Mouse (Mus musculus) CH12F3 (cell line): ENCODE data around the gene Gm20388.

Experiments used
- in situ Hi-C: fragments of 300-500 bp; cut with MboI; formaldehyde crosslinking; loops from 2 replicates; pipeline ENCODE4 v1.14.3; 2020; ENCODE audit warnings: low sequenced_read_pairs

The Gm20388 gene

DNA sequence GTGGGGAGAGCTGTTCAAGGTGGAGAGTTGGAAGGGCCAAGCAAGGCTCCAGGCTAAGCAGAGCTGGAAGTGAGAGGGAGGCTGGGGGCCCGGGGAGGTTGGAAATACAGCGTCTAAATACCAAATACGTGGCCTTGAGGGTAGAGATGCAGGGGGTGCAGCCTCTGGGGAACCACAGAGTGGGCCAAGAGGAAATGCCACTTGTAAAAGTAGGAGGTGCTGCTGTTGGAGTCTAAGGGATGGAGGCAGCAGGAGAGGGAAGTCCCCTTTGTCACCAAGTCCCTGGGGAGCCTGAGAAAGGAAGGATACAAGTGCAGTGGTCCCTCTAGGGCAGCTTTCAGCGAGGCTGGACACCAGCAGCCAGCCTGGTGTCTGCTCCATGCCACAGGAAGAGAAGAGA, 615.9 kb downstream of the Gm20388 start:
- in situ Hi-C loops = no loop called here

DNA sequence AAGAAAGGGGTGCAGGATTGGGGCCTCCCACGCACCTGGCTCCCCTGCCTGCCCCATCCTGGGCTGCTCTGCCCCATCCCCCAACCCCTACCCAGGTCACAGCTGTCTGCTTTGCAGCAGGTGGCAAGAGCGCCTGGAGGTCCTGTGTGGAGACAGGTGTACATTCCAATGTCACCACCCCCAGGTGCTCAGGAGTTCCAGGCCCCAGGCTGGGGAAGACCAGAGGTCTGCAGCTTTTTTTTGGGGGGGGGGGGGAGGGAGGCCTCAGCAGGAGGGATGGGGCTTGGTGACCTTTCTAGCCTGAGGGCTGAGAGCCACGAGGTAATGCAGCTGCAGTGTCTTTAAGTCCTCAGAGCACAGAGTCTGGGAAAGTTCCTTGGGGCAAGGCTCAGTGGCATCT, 617.7 kb downstream of the Gm20388 start:
- in situ Hi-C loops = no loop called here

DNA sequence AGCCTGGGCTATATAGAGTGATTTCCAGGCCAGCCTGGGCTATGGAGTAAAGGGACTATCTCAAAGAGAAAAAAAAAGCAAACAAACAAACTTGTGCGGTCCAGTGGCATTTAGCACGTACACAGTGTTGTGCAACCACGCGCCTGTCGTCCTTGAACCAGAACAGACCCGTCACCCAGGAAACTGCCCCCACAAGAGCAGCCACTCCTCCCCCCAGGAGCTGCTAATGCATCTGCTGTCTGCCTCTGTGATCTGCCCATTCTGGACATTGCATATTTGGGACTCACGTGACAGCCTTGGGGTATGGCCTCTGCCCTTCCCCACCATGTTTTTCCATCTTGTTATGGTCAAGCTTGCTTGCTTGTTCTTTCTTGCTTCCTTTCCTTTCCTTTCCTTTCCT, 618.6 kb downstream of the Gm20388 start:
- in situ Hi-C loops = no loop called here

DNA sequence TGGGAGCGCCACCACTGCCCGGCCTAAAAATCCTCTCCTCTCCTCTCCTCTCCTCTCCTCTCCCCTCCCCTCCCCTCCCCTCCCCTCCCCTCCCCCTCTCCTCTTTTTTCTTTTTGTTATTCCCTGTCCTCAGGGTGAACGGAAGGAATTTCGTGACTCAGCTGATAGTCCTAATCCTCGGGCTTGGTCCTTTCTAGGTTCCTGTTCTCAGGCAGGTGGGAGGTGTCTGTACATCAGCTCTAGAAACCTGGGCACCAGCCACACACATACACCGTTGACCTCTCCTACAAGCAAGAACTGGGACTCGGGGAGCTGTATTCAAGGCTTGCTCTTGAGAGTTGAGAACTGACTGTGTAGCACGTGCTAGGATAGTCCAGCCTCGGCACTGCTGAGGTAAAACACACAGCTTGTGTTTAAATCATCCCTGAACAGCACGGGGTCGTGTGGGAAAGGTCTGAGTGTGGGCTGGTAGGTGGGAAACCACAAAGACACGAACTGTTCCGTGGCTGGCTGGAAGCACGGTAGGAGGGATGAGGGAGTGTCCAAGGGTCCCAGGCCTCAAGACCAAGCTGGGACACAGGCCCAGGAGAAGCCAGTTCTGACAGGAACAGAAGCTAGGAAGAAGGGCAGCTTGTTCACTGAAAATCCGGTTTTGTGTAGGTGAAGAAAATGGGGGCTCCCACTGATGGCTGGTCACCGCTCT, 620.5 kb downstream of the Gm20388 start:
- in situ Hi-C loops = no loop called here

DNA sequence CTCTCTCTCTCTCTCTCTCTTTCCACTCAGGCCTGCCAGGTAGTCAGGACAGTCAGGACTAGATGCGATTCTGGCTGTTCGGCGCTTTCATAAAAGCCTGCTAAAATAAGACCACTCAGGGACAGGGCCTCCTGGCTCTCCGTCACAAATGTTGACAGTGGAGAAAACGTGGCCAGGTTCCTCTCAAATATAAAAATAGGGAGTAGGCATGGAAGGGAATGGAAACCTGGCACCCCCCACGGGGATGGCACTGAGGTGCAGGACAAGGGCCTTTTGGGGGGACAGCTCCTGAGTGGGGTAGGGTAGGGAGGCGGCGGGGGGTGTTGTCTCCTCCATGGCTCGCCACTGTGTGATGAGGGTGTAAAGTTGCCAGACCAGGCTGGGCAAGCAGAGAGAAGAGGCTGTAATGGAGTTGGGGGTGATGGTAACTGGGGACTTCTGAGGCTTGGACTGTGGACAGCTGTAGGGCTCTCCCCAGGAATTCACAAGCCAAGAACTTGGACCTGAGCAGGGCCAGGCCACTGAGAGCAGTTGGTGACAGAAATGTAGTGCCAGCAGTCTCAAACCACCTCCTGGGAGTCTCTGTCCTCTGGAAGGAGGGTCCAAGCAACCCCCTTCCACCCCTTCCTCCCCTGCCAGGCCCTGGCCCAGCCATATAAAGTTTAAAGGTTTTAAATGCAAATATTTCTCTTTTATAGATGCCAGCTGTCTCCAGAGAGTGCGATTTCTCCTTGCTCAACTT, 621.3 kb downstream of the Gm20388 start:
- in situ Hi-C loops = no loop called here

DNA sequence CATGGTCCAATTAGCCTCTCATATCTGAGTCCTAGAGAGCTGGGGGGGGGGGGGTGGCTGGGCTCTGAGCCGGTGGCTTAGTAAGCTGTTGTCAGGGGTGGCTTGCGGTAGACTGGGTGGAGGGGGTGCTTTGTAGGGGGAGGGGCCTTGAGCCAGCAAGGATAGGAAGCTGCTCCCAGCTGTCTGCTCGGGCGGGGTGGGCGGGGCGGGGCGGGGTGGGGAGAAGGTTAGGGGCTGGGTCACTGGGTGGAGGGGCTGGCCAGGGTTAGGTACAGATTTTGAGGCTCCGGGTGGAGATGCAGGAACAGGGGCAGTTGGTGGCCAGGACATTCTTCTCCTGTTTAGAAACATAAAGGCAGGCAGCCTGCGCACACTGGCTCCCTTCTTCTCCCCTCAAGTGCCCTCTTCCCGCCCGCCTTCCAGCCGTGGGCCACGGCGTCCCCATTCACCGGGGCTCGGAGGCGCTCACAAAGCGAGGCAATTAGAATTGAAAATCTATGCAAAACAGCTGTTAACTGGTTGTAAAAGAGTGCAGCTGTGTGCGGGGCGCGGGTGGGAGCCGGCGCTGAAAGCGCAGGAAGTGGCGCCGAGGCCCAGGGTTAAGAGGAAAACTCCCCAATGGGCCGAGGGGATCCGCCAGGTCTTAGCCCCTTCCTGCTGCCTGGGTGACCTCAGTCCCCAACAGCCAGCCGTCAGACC, 622.0 kb downstream of the Gm20388 start:
- in situ Hi-C loops = no loop called here

DNA sequence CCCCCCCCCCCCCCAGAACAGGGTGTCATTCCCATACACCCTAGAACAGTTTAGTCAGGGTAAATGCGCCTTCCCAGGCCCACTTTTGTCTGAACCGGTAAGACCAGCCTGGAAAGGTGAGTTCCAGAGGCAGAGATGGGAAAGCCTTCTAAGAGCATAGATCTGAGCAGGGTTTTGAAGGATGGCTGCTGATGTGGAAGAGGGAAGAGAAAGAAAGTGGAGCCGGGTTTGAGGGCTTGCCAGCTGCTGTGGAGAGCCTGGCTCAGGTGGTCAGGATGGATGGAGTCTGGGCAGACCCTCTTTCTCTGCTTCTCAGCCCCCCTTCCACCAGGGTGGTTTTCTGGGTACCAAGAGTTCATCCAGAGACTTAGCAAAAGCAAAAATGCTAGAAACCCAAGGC, 622.7 kb downstream of the Gm20388 start:
- in situ Hi-C loops = no loop called here

DNA sequence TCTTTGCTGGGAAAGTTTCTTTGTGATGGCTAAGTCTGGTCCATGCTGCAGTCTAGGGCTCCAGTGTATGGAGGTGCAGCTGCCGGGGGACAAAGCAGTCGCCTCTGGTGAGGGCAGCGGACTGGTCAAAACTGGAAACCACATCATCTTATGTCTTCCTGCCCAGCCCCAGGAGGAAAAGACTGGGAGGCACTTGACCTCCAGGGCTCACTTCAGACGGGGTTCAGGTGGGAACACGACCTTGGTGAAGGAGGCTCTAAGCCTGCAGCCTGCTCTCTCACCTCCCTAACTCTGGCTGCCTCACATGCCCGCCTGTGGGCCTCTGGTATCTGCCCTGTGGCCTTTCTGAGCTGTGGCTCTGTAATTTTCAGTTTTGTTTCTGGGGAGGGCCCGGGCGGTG, 623.4 kb downstream of the Gm20388 start:
- in situ Hi-C loops = no loop called here

DNA sequence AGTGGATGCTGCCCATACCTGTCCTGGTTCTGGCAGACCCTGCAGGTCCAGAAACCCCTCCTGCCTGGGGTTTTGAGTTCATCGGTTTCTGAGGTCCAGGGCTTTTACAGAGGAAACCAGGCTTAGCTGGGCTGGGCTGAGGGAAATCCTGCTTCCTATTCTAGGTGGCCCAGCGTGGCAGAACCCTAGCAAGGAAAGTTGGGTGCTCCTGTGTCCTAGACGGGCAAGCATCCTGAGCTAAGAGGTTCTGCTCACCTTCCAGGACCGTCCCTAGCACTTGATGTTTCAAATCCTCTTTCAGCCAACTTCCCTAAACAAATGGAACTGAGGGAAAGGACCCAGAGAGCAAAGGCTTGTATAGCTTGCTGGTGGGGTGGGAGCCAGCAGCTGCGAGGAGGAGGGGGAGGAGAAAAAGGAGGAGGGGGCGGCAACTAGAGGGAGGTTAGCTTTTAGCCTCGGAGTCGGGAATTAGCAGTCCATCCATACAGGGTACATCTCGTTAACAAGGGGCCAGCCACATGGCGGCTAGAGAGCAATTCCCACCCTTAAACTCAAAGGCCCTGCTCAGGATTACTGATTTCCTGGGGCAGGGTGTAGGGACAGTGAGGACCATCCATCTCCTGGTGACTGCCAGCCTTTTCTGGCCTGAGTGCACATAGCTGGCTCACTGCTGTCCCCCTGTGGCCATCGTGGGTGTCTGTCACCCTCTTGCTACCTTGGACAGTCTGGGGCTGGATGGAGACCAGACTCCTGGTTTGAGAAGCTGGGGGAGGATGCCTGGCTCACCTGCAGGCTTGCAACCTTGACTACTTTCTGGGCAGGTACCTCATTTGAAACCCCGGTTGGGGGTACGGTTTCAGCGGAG, 624.1 kb downstream of the Gm20388 start:
- in situ Hi-C loops = no loop called here

DNA sequence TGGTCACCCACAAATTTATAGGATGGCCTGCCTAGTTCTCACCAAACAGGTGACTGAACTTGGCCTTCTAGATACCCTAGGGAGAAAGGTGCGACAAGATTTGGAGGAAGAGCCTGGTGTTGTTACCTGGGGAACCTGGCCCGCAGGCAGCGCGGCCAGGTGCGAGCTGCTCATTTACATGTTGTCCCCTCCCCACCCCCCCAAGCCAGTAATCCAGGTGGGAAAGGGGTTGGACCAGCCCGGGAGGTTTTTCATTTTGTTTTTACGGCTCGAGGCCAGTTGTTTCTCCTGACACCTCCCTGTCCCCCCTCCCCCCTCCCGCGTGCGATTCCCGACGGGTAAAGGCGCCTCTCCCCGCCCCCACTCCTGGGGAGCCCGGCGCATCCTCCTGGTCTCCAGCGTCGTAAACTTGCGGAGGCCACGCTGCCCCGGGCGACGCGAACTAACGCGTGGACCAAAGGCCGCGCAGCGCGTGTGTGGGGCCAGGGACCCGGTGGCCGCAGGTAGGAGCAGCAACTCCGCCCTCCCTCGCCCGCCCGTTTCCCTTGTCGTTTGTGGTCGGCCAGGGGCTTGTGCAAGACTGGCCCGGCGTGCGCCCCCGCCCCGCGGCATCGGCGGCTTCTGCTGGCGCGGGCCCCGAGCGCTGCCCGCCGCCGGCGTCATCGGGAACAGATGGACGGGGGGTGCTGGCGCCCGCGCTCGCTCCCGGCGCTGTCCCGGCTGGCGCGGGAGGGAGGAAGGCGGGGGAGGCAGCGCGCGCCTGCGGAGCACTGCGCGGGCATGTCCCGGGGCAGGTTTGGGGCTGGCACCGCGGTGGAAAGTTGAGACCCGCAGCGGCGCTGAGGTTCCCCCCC, 625.0 kb downstream of the Gm20388 start:
- in situ Hi-C loops = no loop called here

DNA sequence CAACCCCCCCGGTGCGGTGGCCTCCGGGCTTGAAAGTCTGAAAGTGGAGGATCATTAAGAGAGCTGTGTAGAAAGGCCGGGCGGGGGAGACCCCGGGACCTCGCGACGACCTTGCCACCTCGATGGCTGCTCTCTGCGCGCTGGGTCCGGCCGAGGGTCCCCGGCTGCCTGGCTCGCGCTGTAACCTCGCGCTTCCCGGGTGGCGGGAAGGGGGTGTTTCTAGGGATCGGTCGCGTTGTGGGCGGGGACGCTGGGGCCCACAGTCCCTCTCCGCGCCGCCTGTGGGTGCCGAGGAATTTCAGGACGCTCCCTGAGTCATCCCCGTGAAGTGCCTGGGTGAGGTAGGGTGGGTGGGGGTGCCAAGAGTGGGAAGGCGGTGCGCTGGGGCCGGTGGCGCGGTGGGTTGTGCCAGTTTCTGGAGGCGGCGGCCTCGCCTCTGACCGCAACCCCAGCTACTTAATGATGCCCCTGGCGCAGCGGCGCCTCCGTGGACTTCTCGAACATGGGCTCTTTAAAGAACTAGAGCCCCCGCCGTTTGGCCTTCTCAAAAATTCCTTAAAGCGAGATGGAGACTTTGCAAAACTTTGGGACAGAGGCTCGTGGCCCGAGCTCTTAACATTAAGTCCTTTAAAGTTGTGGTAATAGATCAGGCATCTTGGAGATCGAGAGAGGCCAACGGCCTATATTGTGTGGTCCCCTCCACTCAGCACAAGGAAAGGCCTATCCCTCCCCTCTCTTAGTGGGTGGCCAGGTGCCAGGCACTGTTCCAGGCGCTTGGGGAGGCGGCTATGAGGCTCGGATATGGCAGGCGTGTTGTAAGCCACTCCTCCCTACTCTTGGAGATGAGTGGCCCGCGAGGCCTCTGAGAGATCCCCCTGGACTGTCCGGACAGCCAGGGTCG, 625.9 kb downstream of the Gm20388 start:
- in situ Hi-C loops = no loop called here

DNA sequence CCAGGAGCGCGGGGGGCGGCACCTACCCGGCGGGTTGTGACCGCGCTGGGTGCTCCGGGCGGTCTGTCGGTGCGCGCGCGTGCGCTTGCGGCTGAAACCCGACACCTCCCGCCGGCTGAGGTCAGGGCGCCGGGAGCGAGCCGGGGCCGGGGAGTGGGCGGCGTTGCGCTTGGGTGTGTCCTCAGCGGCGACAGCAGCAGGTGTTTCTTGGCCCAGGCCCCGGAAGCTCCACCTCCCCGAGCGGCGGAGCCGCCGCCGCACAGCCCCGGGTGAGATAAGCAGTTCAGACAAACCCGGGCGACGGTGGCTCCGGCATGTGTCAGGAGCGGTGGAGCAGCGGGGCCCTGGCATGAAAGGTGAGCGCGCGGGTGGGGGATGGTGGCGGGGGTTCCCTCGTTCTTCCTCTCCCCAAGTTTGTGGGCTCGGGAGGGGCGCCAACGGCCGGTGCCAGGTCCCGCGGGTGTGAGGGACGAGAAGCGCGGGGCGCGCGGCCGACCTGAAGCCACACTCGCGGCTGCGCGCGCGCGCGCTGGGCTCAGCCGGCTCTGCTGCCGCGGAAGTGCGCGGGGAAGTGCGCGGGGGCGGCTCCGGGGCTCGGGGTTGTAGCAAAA, 626.7 kb downstream of the Gm20388 start:
- in situ Hi-C loops = no loop called here

DNA sequence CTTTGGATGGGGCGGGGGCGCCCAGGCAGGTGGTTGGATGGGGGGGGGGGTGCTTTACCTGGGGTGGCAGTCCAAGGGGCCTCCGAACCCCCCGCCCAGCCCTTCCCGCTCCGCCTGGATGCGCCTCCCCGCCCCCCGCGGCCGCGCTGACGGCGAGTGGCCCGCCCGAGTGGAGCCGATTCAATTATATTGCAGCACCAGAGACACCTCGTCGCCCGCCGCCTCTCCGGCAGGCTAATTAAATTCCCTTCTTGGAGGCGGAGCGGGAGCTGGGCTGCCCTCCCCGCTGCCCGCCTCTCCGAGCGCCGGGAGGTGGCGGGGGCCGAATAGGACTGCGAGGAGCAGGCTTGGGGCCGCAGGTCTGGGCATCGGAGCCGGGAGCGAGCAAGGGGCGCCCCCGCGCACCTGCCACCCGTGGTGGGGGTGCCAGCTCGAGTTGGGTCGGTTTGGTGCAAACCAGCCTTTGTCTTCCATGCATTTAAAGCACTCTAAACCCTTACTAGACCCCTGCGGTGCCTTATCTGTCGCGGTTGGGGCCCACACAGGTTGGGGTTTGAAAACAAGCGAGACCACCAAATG, 627.3 kb downstream of the Gm20388 start:
- in situ Hi-C loops = no loop called here

DNA sequence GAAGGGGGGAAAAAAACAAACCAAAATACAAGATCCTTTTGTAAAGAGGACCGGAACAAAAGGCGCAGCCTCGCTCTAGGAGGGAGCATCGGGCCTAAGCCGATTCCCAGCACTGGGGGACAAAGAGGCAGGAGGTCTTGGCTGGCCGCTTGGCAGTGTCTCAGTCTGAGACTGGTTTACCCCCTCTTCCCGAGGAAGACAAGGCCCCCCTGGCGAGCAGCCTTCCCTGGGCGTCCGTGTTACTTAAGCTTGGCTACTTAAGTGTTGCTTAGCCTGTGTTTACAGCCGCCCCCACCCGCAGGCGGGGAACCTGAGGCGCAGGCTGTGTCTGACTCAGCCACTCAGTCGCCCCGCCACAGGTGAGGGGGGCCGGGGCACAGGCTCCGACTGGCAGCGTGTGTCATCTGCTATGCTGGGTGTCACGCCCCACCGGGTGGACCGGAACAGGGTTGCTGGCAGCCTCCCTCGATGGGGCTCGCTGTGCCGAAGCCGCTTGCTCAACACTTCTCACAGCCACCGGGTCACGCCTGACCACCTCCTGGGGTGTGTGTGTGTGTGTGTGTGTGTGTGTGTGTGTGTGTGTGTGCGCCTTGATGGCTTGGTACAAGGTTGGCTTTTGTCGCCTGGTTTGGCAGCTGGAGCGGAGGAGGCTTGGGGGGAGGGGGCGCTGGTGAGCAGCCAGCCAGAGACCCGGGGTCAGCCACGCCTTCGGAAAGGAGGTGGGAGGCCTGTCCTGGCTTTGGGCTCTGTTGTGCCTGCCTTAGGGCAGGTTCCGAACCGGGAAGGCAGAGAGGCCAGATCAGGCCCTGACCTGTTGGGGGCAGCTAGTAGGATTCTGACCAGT, 628.0 kb downstream of the Gm20388 start:
- in situ Hi-C loops = no loop called here

DNA sequence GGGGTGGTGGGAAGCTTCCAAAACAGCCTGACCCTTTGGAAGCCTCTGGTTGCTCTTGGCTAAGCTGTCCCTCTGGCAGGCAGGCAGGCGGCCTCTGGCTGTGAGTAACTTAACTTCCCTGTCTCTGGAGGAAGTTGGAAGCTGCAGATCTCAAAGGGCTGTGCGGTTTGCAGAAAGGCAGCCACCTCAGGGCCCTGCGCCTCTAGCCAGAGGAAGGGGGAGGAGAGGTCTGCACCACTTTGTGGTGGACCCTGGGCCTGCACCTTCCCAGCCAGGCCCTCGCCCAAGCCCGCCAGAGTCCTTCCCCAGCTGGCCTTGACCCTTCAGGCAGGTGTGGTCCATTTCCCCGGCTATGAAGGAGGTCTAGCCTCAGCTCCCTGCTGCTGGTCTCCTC, 628.7 kb downstream of the Gm20388 start:
- in situ Hi-C loops = no loop called here

DNA sequence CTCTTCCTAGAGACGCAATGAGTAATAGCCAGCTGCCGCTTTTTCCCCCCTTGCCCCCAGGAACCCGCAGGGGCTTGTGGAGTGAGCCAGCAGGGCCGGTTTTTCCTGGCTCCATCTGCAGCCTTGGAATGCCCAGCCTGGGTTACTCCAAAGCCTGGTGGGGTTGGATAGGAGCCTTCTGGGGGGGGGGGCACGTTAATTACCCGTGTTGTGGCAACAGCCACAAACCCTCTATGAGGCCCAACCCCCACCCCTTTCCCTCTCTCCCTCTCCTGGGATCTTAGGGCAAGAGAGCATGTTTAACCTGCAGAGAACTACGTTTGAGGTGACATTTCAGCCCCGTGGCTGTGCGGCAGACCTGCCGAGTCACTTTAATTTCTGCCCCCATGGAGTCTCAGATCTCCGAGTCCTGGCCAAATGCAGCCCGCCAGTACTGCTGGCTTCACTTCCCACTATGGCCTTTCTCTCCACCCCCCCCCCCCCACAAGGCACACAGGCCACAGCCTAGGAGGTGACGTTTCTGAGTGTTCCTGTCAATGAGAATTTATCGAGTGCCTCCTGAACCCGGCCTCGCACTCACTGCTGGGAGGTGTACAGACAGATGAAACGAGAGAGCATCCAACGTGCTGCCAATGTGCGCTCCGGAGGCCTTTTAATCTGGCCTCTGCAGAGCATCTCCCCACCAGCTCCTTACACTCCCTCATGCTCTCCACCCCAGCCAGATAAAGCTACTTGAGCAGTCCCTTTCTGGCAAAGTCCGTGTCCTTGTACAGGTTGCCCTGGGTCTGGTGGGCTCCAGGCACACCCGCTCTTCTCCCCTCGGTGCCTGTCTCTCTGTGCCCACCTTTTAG, 629.4 kb downstream of the Gm20388 start:
- in situ Hi-C loops = no loop called here

DNA sequence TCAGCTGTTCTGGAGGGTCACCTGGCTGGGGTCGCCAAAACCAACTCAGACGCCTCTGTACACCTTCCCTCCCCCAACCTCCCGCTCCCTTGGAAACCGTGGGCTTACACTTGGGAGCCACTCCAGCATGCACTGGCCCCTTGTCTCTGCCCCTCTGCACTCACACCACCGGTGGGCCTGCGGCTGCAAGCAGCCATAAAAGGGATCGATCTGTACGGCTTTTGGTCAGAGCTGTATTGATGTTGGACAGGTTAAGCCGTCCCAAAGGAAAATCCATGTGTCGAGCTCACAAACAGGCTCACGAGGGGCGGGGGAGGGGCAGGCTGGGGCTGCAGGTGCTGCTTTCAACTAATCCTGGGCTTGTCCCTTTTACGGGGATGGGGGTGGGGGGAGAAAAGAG, 632.4 kb downstream of the Gm20388 start:
- in situ Hi-C loops = no loop called here
